Mouse (Mus musculus) olfactory bulb, adult 2 months (tissue): ENCODE results near the gene Mrpl9.

Source experiments
- CTCF ChIP-seq: fragments of 200-500 bp; IDR thresholded peaks from 2 replicates; pipeline ENCODE4 v1.5.1; 2012; ENCODE audit warnings: low read depth, mild to moderate bottlenecking, low read length, moderate library complexity; ENCODE audit not compliant: insufficient read depth
- POLR2A ChIP-seq: fragments of 200-500 bp; IDR thresholded peaks from 2 replicates; pipeline ENCODE4 v1.6.1; 2012; ENCODE audit warnings: mild to moderate bottlenecking, low read depth, low read length, moderate library complexity; ENCODE audit not compliant: insufficient read depth

DNA sequence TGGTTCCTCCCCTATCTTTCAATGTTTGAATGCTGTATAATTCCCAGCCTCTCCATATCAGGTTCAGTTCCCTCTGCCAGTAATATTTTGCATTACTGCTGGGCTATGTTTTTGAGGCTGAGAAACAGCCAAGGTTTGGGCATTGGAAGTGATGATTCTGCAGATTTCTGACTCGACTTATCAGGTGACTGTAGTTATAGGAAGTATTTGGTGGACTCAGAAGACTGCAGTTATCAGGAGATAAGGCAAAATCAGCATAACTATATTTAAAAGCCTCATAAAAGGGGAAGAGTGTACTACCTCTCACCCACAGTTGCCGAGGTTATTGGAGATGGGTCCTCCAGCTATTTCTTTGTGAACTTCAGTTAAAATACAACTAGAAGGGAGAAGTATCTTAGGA is 12.1 kb upstream of the Mrpl9 start:
- TF ChIP-seq POLR2A (no peak), CTCF (no peak)
